Mouse (Mus musculus) adrenal gland, adult 18-20 months (tissue): ENCODE results near the gene Tsr1. TPM values are rescaled to one million over a fixed set of nuclear protein-coding genes. Genes with fewer than 3 reads are reported as not detected.

Experiments
- DNase-seq, 2 experiments: peaks; one replicate each; pipeline ENCODE4 v3.0.0; 2021 to 2022; ENCODE audit warnings: low spot score in 2 of 2
- long read RNA-seq, 2 experiments: library from polyadenylated mRNA; stranded (forward); transcript quantifications; one replicate each; pipeline ENCODE4 v2.0.0; 2021
- total RNA-seq, 2 experiments: library from RNA; stranded (reverse); gene quantifications; 1 replicate in 1 of 2; 2 replicates in 1 of 2; pipeline ENCODE4 v1.2.3; 2021

The Tsr1 gene
- total RNA-seq = 10 to 100 TPM; 46.8 to 57.1 TPM
- long read RNA-seq, experiment 1, transcript Tsr1-201 (15 exons, 3,389 nt) = major isoform, 28 of 37 reads
- long read RNA-seq, experiment 1, partial matches to known transcripts = 9 of 37 reads
- long read RNA-seq, experiment 1, other reads (novel, unspliced or antisense) = 0 of 37 reads
- long read RNA-seq, experiment 2, transcript Tsr1-201 (15 exons, 3,389 nt) = major isoform, 34 of 53 reads
- long read RNA-seq, experiment 2, partial matches to known transcripts = 14 of 53 reads
- long read RNA-seq, experiment 2, other reads (novel, unspliced or antisense) = 5 of 53 reads

- DNase-seq = peak; percentile 82 to 84
Observed at GRCm38 (mm10) chr11:74897678-74898516, at the start of gene Tsr1. Gene Tsr1, plus strand, starts transcription at chr11:74898071.

- DNase-seq = no peak
Observed at GRCm38 (mm10) chr11:74850998-74851661, 46.7 kb upstream of the Tsr1 start.

- no peak for DNase-seq
Observed at GRCm38 (mm10) chr11:74857756-74858155, 40.1 kb upstream of the Tsr1 start.

- DNase-seq = no peak
Observed at GRCm38 (mm10) chr11:74862129-74862528, 35.7 kb upstream of the Tsr1 start.

- no peak for DNase-seq
Observed at GRCm38 (mm10) chr11:74863471-74863870, 34.4 kb upstream of the Tsr1 start.

- DNase-seq = no peak
Observed at GRCm38 (mm10) chr11:74864421-74864820, 33.5 kb upstream of the Tsr1 start.

GRCm38 (mm10) chr11:74865252-74865651 lies 32.6 kb upstream of the Tsr1 start:
- DNase-seq = no peak

GRCm38 (mm10) chr11:74866640-74867039 lies 31.2 kb upstream of the Tsr1 start:
- no peak for DNase-seq

- no peak for DNase-seq
Observed at GRCm38 (mm10) chr11:74867181-74867580, 30.7 kb upstream of the Tsr1 start.

- no peak for DNase-seq
Observed at GRCm38 (mm10) chr11:74868046-74868760, 29.7 kb upstream of the Tsr1 start.

- no peak for DNase-seq
Observed at GRCm38 (mm10) chr11:74869603-74870002, 28.3 kb upstream of the Tsr1 start.

- no peak for DNase-seq
Observed at GRCm38 (mm10) chr11:74870544-74870943, 27.3 kb upstream of the Tsr1 start.

- DNase-seq = no peak
Observed at GRCm38 (mm10) chr11:74870991-74871622, 26.8 kb upstream of the Tsr1 start.

- DNase-seq = no peak
Observed at GRCm38 (mm10) chr11:74874630-74875029, 23.2 kb upstream of the Tsr1 start.

- DNase-seq = no peak
Observed at GRCm38 (mm10) chr11:74876801-74877200, 21.1 kb upstream of the Tsr1 start.

GRCm38 (mm10) chr11:74880999-74881398 lies 16.9 kb upstream of the Tsr1 start:
- no peak for DNase-seq

GRCm38 (mm10) chr11:74881979-74882378 lies 15.9 kb upstream of the Tsr1 start:
- DNase-seq = no peak

- DNase-seq = no peak
Observed at GRCm38 (mm10) chr11:74883098-74883497, 14.8 kb upstream of the Tsr1 start.

- DNase-seq = no peak
Observed at GRCm38 (mm10) chr11:74894619-74895018, 3.3 kb upstream of the Tsr1 start.
